Mouse (Mus musculus) thymus, postnatal 4 days (tissue): ENCODE measurements around the gene Adh1.

Experiments used
- DNase-seq: peaks from one replicate; pipeline ENCODE4 v3.0.0; 2021

The Adh1 gene

DNA sequence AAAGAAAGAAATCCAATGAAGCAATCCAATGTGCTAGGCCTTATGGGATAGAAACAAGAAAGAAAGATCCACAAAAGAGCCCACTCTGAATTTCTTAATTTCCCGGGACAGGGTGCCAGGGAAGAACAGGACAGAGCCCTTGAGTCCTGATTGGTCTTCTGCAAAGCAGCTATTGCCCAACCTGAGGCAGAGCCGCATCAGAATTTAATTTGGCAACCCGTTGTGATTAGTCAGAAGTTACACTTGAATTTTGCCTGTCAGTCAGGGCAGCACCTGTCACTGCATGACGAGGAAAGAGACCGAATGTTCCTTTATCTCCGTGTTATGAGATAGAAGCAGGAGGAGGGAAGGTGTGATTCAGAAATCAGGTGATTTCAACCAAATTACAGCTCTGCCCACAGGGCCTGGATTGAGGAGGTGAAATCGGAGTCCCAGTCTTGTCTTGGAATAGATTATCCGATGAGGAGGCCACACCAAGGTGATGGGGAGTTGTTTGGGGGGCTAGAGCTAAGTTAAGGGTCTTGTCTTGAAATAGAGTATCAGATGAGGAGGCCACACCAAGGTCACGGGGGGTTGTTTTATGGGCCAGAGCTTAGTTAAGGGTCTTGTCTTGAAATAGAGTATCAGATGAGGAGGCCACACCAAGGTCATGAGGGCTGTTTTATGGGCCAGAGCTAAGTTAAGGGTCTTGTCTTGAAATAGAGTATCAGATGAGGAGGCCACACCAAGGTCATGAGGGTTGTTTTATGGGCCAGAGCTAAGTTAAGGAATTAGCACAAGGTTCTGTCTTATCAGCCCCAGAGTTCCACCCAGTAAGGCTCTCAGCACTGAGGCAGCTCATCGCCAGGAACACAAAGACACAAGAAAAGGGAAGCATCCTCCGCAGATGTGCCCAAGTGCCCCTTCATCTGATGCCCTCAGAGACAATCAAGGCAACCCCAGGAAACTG lies at the start of gene Adh1:
Gene Adh1, plus strand, starts transcription at position 271 of the 949 bp plus-strand sequence.
- DNase-seq = no peak

DNA sequence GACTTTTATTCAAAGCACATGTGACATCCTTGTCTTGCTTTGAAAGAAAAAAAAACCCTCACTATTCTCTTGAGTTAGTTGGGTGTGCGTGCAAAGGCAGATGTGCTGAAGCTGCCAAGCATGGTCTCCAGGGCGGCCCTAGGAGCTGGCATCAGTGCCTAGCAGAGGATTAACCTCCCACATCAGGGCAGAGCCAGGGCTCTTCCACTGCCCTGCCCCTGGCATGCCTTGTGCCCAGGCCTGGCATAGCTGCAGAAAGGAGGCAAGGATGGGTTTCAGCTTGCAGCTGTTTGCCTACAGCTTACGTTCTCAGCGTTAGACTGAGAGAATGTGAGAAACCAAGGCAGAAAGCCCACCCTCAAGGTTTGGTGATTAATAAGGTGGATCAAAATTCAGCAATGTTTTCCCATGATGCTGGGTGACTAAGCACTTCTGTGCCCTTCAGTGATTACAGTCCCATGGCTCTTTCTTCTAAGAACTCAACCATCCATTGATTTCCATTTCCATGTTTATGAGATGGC lies 48.3 kb upstream of the Adh1 start:
- DNase-seq = no peak

DNA sequence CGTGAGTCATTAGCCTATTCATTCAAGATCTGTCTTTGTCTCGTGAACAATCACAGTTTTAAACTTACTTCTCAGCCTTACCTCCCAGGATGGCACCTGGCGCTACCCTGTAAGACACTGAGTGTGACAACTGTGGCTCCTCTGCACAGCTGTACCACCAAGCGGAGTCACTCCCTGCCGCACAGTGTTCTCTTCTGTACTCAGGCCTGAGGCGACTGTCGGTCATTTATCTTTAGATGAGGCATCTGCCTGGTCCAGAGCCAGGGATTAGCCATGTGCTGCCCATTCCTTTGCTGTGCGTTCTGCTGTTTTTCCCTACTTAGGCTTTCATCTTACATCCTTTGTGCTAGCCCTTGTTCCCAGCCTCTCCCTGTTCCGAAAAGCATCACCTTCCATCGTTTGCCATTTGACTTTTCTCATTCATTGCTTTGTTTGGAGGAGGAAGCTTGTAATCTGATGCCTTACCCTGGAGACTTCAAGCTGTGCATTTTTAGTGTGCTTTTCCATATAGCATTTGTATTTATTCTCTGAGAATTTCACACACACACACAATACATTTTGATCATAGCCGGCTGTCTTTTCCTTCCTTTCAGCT lies 45.3 kb upstream of the Adh1 start:
- no peak for DNase-seq

DNA sequence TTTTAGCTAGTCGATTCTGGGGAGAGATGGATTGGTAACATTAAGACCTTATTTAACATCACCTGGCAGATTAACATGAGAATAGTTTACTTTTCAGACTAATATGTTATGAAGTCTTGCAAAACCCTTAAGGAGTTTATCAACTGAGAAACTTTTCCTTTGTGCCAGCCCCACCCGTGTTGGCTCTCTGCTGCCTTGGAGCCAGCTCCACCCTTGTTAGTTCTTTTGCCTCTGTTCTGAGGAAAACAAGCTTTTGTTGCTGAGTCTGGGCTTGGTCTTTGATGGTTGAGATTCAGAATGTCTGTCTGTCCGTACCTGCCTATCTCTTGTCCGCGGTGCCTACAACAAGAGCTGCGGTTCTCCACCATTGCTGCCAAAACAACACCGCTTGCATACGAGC lies 44.7 kb upstream of the Adh1 start:
- DNase-seq = no peak

DNA sequence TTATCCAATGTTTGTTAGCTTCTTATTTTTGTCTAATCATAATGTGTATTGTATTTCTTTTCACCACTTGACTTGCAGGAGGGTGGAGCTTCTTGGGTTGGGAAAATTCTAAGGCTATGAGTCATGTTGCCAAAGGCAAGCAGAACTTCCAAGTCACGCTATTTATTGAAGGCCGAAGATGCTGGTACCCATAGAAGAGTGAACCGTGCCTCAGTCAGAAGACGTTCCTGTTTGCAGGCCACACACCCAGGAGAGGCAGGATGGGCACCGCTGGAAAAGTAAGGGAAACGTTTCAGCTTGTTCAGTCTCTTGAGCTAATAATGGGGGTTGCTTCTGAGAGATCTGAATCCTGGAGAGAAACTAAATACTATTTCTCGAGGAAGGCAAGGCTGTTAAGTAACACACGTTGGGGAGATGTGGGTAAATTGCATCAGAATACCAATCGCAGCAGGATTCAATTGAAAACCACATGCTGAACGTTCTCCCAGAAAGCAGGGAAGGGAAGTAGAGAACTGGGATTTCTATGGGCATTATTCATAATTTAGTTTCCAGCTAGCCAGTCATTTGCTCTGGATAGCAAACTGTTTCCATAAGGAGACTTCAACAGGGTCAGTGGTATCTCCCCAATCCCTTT lies 43.0 kb upstream of the Adh1 start, which contains the start of gene Adh7:
Gene Adh7, plus strand, starts transcription at position 130 of the 634 bp plus-strand sequence.
- DNase-seq = no peak

DNA sequence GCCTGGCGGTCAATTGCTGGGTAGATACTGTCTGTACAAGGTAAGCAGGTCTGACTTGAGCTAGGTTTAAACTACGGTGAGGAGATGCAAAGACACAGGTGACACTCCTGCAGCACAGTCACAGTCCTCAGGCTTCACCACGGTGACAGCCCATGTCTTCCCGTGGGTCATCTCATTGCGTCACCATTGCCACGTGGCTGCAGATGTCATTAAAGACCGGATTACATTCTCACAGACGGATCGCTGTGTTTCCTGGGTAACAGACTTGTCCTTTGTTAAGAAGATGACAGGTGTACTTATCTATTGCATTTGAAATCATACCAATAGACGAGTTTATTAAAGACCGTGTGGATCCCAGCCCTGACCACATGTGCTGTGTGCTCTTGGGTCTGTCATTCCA lies 39.7 kb upstream of the Adh1 start:
- no peak for DNase-seq

DNA sequence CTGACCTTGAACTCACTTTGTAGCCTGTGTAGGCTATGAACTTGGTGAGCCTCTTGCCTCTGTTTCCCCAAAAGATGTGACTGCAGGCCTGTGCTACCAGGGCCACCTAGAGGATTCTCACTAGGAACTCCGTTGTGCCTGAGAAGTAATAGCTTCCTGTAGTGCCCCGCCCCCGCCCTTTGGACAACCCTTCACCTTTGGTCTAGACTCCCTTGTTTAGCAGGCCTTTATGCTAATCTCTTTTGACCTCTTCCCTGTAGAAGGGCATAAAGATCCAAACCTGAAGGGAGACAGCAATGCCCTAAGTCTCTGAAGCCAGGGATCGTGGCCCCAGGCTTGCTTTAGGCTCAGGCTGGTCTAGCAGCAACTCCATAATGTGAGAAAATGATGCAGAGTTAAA lies 38.3 kb upstream of the Adh1 start:
- DNase-seq = no peak

DNA sequence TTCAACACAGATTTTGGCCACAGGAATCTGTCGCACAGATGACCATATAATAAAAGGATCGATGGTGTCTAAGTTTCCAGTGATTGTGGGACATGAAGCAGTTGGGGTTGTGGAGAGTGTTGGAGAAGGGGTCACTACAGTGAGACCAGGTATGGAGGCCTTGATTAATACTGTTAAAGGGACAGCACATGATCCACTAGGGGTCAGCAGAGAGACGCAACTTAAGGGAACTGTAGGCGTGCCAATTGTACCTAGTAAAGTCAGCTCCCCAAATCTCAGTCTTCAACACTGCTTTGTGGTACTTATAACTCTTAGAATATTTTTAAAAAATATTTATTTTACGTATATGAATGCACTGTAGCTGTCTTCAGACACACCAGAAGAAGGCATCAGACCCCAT lies 37.8 kb upstream of the Adh1 start:
- peak; percentile 74 for DNase-seq

DNA sequence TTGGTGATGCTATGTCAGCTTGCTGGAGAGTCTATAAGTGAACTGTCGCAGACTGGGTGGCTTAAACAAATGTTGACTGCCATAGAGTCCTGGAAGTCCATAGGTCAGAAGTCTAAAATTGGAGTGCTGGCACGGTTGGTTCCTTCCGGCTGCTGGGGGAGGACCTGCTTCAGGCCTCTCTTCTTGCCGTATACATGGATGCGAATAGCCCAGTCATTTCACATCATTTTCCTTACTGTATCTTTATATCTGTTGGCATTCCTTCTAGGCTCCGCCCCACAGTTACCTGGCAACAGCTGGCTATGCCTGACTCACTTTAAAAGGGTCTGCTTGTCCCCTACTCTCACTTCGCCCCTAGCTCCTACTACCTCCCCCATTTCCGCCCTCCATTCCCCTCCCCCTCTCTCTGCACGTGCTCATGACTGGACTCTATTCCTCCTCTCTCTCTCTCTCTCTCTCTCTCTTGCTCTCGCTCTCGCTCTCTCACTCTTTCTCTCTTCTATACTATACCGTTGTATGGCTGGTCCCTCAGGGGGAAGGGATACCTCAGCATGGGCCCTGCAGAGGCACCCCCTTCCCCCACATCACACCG lies 36.3 kb upstream of the Adh1 start:
- DNase-seq = no peak

DNA sequence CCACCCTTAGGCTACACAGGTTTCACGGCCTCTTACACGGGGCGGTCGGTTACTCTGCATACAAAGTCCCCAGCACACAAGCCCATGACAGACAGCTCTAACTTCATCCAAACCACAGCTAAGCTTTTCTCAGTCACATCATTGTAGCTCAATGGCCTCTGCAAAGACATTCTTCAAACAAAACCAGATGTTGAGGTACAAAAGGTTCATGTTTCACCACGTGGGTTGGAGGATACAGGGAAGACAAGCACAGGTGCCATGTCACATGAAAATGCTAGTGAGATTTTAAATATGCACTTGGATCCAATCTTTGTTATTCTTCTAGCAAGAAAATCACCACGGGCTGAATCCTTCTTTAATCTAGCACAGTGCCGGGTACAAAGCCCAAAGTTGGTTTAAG lies 35.5 kb upstream of the Adh1 start:
- no peak for DNase-seq

DNA sequence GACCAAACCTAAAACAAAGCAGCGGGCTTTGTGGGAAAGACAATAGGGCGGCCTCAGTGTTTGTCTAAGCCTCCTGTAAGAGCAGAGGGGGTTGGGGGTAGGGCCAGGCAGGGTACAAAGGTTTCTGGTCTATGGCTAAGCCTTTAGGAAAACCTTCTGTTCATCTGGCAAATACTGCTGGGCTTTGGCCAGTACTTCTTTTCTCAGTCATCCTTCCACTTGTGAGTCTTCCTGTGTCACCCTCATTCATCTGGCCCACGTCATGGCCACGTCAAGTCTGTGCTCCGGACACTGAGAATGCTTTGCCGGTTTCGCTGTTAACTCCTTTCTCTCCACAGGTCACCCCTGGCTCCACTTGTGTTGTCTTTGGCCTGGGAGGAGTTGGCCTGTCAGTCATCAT lies 34.9 kb upstream of the Adh1 start:
- DNase-seq = no peak

DNA sequence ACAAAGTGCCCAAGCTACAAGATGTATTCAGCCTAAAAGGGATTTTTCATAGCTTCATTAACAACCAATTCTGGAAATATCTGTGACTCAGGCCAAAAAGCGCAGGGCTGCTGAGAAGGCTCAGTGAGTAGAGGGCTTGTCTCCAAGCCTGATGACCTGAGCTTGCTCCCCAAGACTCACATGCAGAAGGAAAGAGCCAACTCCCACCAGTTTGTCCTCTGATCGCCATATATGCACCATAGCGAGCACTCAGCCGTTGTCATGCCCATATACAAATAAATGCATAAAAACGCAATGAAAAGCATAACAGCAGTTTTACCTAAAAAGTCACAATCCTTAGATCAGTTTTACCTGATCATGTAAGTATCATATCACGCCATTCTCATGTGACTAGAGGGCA lies 34.3 kb upstream of the Adh1 start:
- DNase-seq = no peak

DNA sequence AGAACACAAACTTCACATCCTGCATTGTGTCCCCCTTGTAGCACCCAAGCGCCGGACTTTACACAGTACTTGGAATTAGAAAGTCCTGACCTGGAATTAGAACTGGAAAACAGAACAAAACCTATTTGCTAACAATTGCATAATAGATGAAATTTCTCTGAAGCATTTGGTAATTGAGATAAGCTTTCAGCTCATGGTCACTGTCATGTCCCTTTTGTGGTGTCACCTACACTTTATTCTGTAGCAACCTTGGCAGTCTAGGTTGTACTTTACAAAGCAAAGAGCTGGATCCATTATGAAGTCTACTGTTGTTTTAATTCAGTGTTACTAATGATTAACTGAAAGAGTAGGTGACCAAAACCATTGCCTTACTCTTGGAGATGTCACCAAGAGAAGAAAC lies 33.7 kb upstream of the Adh1 start:
- no peak for DNase-seq

DNA sequence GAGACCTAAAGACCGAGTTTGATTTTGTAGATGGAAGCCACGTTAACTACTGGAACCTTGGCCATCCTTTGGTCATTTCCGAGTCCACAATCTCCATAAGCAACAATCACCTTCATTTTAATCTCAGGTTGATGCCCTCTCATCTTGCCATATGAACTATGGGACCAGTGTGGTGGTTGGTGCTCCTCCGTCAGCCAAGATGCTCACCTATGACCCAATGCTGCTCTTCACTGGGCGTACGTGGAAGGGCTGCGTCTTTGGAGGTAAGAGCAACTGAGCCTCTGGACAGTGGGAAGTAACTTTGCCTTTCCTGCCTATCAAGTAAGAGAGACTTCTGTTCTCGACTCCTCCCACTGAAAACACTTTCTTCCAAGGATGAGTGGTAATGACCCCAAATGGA lies 33.0 kb upstream of the Adh1 start:
- DNase-seq = no peak

DNA sequence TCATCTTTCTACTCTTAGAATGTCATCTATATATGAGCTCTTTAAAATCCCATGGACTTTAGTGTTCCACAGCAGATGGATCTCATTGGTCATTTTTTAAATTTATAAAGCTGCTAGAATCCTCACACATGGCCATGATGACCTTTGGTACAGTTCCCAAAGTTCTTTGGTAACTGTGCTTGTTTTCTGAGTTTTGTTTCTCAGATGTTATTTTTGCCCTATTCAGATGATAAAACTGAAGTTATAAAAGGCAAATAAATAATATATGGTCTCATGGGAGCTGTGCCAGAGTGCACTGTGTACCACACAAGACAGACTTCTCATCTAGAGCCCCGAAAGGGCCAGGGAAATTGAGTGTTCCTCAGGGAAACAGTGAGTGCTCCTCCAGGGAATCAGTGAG lies 31.3 kb upstream of the Adh1 start:
- no peak for DNase-seq

DNA sequence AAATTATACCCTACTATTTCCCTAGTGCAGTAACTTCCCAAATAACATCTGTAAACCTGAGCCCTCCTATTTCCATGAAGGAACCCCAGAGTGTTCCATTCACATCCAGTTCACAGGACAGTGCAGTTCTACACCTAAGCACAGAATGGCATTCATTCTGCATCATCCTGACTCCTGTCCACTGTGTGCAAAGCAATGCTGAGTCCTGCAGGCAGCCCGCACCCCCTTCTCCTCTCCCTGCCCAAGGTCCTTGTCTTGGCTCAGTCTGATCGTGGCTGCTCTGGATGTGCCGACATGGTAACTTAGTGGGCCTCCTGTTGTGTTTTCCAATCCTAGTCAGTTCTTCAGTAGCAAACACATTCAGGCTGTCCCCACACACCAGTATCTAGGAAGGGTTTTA lies 30.5 kb upstream of the Adh1 start:
- no peak for DNase-seq

DNA sequence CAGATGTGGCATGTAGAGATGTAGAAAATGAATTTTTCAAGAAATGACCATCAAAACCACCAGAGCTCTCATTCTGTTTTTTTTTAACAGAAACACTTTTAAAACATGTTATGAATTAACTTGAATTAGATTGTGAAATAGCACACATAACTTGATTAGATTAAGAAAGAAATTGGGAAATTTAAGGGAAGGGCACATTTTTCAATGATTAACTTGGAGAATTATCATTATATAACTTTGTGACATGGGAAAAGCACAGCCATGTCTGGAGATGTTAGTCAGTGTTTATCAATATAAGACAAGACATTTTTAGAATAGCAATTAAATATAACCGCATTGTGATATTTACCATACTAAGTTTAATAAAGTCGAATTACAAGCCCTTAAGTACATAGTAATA lies 29.3 kb upstream of the Adh1 start:
- no peak for DNase-seq

DNA sequence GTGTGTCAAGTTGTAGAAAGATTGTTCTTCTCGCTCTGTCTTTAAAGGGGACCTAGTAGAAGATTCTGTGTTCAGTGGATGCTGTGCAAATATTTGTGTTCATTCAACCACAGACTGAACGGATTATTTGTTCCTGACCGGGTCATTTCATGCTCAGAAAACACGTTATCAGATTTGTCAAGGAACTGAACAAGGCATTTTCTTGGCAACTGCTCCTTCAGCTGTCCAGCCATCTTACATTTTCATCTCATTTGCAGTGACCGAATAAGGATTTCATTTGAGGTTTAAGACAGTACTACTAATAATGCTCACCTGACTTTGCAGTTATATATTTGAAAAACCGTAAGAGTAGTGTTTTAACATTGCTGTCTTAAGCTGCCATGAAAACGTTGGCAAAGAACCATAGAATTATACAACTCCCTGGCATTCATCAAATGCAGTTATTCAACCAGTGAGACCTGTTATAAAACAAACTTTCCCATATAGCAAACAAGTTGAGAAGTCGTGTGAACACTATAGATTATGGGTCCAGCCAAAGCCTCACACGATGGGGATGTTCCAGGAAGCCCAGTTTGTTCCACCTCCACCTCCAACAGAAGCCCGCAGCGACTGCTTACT lies 24.1 kb upstream of the Adh1 start:
- DNase-seq = no peak

DNA sequence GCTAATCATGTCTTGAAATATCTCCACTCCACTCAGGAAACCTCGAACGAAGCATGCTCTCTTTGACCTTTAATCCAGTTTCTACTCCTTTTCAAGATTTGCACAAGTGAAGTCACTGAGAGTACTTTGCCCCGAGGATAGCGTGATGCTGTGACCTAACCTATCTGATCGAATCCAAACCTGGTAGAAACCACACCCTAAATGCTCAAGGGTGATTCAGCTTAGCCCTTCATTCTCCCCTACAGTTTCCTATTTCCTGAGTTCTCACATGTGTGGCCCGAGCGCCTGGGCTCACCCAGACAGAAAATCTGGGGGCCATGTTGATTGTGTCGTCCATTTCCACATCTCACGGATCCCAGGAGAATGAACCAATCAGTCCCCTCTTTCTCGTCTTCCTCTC lies 22.7 kb upstream of the Adh1 start:
- no peak for DNase-seq

DNA sequence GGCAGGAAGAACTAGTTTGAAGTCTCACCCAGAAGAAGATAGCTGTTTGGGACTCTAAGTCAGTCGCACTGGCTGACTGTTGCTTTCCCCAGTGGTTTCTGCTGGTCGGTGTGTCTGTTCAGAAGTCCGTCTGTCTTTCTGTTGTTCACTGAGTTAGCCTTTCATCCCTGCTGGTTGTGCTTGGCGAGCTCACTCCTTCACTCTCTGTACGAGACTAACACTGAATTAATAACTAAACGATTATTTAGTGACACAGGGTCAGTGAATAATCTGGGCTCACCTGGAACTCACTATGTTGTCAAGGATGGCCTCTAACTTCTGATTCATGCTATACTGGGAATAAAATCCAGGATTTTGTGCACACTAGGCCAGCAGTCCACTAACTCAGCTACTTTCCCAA lies 21.3 kb upstream of the Adh1 start:
- DNase-seq = peak; percentile 12

DNA sequence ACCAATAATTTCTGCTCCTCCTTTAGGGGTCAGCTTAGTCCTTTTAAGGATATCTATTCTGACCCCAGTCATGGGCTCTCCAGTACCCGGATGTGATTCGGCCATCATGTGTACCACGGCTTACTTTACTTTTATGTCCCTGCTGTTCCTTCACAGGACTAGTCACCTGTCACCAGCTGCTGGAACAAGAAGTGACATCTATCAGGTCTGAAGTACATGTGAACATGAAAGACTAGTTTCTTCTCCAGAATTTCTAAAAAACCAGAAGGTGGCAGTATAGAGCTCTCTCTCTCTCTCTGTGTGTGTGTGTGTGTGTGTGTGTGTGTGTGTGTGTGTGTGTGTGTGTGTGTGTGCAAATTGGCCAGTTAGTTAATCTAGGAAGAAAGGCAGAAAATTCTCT lies 20.4 kb upstream of the Adh1 start:
- no peak for DNase-seq

DNA sequence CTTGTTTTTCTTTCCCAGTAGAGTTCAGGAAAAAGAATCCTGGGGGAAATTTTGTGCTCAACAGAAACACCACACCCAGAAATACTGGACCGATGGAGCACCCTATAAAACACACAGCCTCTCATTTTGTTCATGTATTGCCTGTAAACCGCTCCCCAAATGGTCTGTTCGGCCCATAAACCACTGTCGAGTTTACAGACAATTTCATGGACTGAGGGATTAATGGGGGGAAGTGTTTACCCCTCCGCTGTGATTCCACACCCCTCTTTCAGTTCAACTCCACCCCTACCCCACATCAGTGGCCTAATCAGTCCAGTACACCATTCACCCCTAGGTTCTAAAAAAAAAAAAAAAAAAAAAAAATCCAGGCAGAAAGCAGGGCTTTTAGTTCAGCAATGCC lies 19.8 kb upstream of the Adh1 start:
- DNase-seq = no peak

DNA sequence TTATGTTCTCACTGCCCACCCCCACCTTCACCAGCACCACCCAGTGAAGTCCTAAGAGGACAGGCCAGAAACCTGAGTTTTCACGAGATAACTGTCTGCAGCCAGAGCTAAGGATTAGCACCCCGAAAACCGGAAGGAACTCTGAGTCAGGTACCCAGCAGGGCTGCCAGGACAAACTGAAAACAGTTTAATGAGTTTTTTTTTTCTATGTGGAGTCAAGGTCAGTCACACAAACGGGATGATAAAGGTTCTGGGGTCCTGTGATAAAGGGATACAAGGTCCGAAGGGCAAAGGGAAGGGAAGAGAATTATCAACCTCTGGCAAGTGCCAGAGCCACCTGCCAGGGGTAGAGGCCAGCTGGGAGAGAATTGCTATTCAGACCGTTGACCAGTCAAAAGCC lies 19.4 kb upstream of the Adh1 start:
- DNase-seq = no peak
